Mouse (Mus musculus) layer of hippocampus, adult 9-10 months (tissue): ENCODE data around the gene Trim71.

Experiments used
- DNase-seq: peaks from one replicate; pipeline ENCODE4 v3.0.0; 2022; ENCODE audit warnings: low spot score

The Trim71 gene

GRCm38 (mm10) chr9:114477019-114477418 is 87.2 kb downstream of the Trim71 start:
- DNase-seq = no peak

- no peak for DNase-seq
Observed at GRCm38 (mm10) chr9:114471892-114472291, 92.3 kb downstream of the Trim71 start.

GRCm38 (mm10) chr9:114468701-114469100 is 95.5 kb downstream of the Trim71 start:
- DNase-seq = no peak

- no peak for DNase-seq
Observed at GRCm38 (mm10) chr9:114468217-114468616, 96.0 kb downstream of the Trim71 start.

- no peak for DNase-seq
Observed at GRCm38 (mm10) chr9:114466871-114467270, 97.3 kb downstream of the Trim71 start.

GRCm38 (mm10) chr9:114465442-114465841 is 98.7 kb downstream of the Trim71 start:
- no peak for DNase-seq

GRCm38 (mm10) chr9:114462569-114462968 is 101.6 kb downstream of the Trim71 start:
- no peak for DNase-seq

- no peak for DNase-seq
Observed at GRCm38 (mm10) chr9:114458436-114458835, 105.7 kb downstream of the Trim71 start.
